Mouse (Mus musculus) kidney, postnatal 0 days (tissue): ENCODE measurements around the gene Cfap99. TPM values are rescaled to one million over a fixed set of nuclear protein-coding genes. Genes with fewer than 3 reads are reported as not detected.

ENCODE experiments used
- ATAC-seq: fragments of 200-750 bp; cut with Nextera tagmentation; replicated peaks from 2 replicates; pipeline ENCODE4 v1.8.0; 2017; ENCODE audit warnings: low read depth, moderate number of reproducible peaks, moderate TSS enrichment, moderate library complexity; ENCODE audit not compliant: low FRiP score
- DNase-seq: peaks from one replicate; pipeline ENCODE4 v3.0.0-alpha.2; 2016; ENCODE audit warnings: low spot score
- H3K27ac ChIP-seq: fragments of 300-500 bp; sonication (generic); 2 replicates; pipeline ENCODE4 v1.5.1; 2014; ENCODE audit warnings: mild to moderate bottlenecking
- H3K27me3 ChIP-seq: fragments of 300-500 bp; sonication (generic); 2 replicates; pipeline ENCODE4 v1.6.1; 2014; ENCODE audit warnings: low read length, mixed read lengths; ENCODE audit not compliant: insufficient read depth
- H3K36me3 ChIP-seq: fragments of 300-500 bp; sonication (generic); 2 replicates; pipeline ENCODE4 v1.6.1; 2014; ENCODE audit warnings: low read length, mixed read lengths; ENCODE audit not compliant: insufficient read depth
- H3K4me1 ChIP-seq: fragments of 300-500 bp; sonication (generic); replicated peaks from 2 replicates; pipeline ENCODE4 v1.6.1; 2014; ENCODE audit warnings: antibody characterized with exemption, low read length, mixed read lengths; ENCODE audit not compliant: insufficient read depth
- H3K4me2 ChIP-seq: fragments of 300-500 bp; sonication (generic); 2 replicates; pipeline ENCODE4 v1.6.1; 2014; ENCODE audit warnings: mild to moderate bottlenecking, low read length, moderate library complexity, mixed read lengths
- H3K4me3 ChIP-seq: fragments of 300-500 bp; sonication (generic); replicated peaks from 2 replicates; pipeline ENCODE4 v1.5.1; 2014; ENCODE audit warnings: low read depth, low read length
- H3K9ac ChIP-seq: fragments of 300-500 bp; sonication (generic); 2 replicates; pipeline ENCODE4 v1.6.1; 2014; ENCODE audit warnings: low read depth, low read length
- H3K9me3 ChIP-seq: fragments of 300-500 bp; sonication (generic); replicated peaks from 2 replicates; pipeline ENCODE4 v1.6.1; 2016; ENCODE audit warnings: low read length, inconsistent platforms, mixed read lengths
- CTCF ChIP-seq: IDR thresholded peaks from 2 replicates; pipeline ENCODE4 v1.5.1; 2016; ENCODE audit warnings: antibody characterized with exemption, low read depth, mild to moderate bottlenecking, moderate library complexity
- WGBS: fragments of 180-500 bp; shearing (Covaris S2); extraction: QIAGEN DNeasy Blood & Tissue Kit; methylation state at CpG from one replicate; pipeline ENCODE4 v1.1.7; 2014; 5-methylcytosine and 5-hydroxymethylcytosine counted together
- polyA plus RNA-seq: library from polyadenylated mRNA; unstranded; fragments of >200 nt; fragmentation: Nextera tagmentation; extraction: Ambion mirVana; gene quantifications from 2 replicates; pipeline ENCODE4 v1.2.1, GENCODE M21; 2015

Cfap99 gene
- polyA plus RNA-seq, 1 experiment from 2014 or later: not detected

DNA sequence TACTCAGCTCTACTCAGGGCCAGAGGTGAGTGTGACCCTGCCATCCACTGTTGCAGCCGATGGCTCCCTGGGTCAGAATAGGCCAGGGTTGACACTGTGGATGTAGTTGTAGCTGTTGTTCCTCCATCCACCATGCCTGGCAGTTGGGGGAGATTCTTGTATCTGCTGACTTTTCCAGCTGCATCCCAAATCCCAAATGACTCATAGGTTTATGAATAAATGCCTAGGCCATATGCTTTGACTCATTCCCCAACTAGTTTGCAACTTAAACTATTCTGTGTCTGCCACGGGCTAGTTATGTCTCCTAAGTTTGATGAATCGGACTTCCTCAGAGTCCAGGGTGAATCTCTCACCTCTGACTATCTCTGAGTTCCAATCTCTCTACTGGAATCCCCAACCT lies 71.9 kb downstream of the Cfap99 start:
- DNase-seq (no peak), ATAC-seq (no peak)
- TF ChIP-seq CTCF: no peak
- Histone ChIP-seq H3K9ac (no peak overlapping the region), H3K9me3 (no peaks in the 10 kb centered on the region), H3K27ac (no peak overlapping the region), H3K4me1 (no peaks in the 10 kb centered on the region), H3K4me3 (no peak overlapping the region), H3K4me2 (no peak overlapping the region), H3K36me3 (peaks cover 17% of the 10 kb centered on the region), H3K27me3 (no peaks in the 10 kb centered on the region)
- WGBS: 92% methylated on average over 3 of the region's 3 CpGs

DNA sequence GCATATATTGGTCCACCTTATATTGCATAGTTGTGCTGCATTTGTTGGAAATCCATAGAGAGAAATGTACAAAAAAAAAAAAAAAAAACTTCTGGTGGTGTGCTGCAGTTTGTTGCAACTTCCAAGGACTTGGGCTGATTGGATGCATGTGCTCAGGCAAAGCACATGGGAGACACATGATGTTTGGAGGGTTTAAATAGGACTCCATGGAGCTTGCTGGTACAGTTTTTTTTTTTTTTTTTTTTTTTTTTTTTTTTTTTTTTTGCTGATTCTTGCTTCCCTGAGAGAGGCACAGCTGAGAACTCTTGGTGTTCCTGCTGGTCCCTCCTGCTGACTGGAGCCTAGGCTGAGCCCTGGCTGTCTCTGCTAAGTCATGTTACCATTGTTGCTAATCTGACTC lies 74.7 kb downstream of the Cfap99 start:
- Histone ChIP-seq H3K9ac (no peak overlapping the region), H3K4me2 (no peak overlapping the region), H3K27ac (no peak overlapping the region), H3K36me3 (peaks cover 10% of the 10 kb centered on the region), H3K9me3 (no peaks in the 10 kb centered on the region), H3K4me1 (no peaks in the 10 kb centered on the region), H3K4me3 (no peak overlapping the region), H3K27me3 (no peaks in the 10 kb centered on the region)
- no peak for TF ChIP-seq CTCF
- ATAC-seq (no peak), DNase-seq (no peak)

GRCm38 (mm10) chr5:34368551-34369290 lies 80.3 kb downstream of the Cfap99 start:
- Histone ChIP-seq H3K9me3 (no peaks in the 10 kb centered on the region), H3K4me1 (peaks cover 10% of the 10 kb centered on the region; the same call in 1 of the 2 replicates), H3K9ac (peak overlapping the region; percentile 61), H3K4me2 (peak overlapping the region; percentile 75), H3K36me3 (no peaks in the 10 kb centered on the region), H3K27me3 (no peaks in the 10 kb centered on the region), H3K4me3 (peak overlapping the region; percentile 82), H3K27ac (peak overlapping the region; percentile 76)
- ATAC-seq: no peak
- 69% methylated on average over 7 of the region's 7 CpGs for whole genome bisulfite sequencing
- no peak for TF ChIP-seq CTCF
- DNase-seq: no peak

DNA sequence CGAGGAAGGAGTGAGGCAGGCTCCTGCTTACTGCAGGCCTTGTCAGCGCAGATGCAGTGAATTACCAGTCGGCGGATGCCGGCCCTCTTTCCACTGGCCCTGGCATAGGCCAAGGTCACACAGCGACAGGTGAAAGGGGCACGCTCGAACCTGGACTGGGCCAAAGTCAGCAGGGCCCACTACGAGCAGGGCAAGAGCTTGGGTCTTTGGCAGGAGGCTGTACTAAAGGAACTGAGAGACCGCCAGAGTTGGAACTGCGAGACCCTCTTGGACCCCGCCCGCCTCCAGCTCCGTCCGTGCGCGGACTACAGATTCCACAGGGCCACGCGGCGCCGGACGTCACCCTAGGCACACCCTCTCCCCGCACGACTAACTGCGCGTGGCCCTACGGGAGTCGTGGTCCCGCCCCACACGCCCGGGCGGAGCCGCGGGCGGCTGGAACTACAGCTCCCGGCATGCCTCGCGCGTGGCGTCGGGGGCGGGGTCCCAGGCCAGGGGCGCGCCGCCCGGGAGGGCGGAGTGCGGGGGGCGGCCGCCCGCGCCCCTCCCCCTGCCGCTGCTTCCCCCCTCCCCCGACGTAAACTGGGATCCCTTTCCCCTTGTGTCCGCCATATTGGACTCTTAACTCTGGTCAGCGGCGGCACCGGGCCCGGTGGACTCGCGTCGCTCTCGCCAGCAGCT lies 81.1 kb downstream of the Cfap99 start, which contains the start of gene Fam193a:
Fam193a (plus strand) TSS at position 593 of the 681 bp plus-strand sequence.
- peak within 1 kb of the TSS; percentile 75 for H3K4me2 ChIP-seq
- H3K4me3 ChIP-seq: peak within 1 kb of the TSS; percentile 82
- peak; percentile 98 for ATAC-seq
- H3K27me3 ChIP-seq: no peaks in the 10 kb centered on the region
- H3K9ac ChIP-seq: peak within 1 kb of the TSS; percentile 98
- no peaks in the 10 kb centered on the region for H3K9me3 ChIP-seq
- H3K27ac ChIP-seq: peak within 1 kb of the TSS; percentile 83
- H3K4me1 ChIP-seq: peaks cover 10% of the 10 kb centered on the region; the same call in 1 of the 2 replicates
- under 1% methylated on average over 55 of the region's 64 CpGs for WGBS
- peak; percentile 98 for DNase-seq
- TF ChIP-seq CTCF: no peak
- no peaks in the 10 kb centered on the region for H3K36me3 ChIP-seq

GRCm38 (mm10) chr5:34370022-34370823 lies 81.8 kb downstream of the Cfap99 start:
- no peak for TF ChIP-seq CTCF

DNA sequence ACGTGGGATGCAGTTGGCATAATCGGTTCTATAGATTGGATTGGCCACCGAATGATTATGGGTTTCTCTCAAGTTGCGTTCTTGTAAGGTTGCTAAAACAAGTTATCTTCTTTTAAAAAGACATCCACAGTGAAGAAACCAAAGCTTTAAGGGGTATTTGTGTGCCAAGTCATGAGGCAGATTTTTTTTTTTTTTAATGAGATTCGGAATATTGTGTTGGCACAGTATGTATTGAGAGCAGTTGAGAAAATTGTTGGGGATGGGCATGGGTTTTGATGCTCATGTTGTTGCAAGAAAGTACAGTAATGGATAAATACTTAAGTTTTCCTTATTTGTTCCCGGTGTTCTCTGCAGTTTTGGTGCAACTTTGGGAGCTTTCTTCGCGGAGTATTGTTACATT lies 82.4 kb downstream of the Cfap99 start:
- WGBS: 24% methylated on average over 8 of the region's 8 CpGs
- peak overlapping the region; percentile 82 for H3K4me3 ChIP-seq
- H3K36me3 ChIP-seq: no peaks in the 10 kb centered on the region
- ATAC-seq (no peak), DNase-seq (no peak)
- H3K27ac ChIP-seq: no peak overlapping the region
- no peak for TF ChIP-seq CTCF
- H3K4me2 ChIP-seq: peak overlapping the region; percentile 72
- H3K9me3 ChIP-seq: no peaks in the 10 kb centered on the region
- no peaks in the 10 kb centered on the region for H3K27me3 ChIP-seq
- peak overlapping the region; percentile 98 for H3K9ac ChIP-seq
- peaks cover 10% of the 10 kb centered on the region; the same call in 1 of the 2 replicates for H3K4me1 ChIP-seq

More at GRCm38 (mm10) chr5:34370022-34370823, 81.8 kb downstream of the Cfap99 start:
- H3K36me3 ChIP-seq: no peaks in the 10 kb centered on the region
- peak overlapping the region; percentile 72 for H3K4me2 ChIP-seq
- no peaks in the 10 kb centered on the region for H3K9me3 ChIP-seq
- peak overlapping the region; percentile 82 for H3K4me3 ChIP-seq
- H3K4me1 ChIP-seq: peaks cover 10% of the 10 kb centered on the region; the same call in 1 of the 2 replicates
- peak overlapping the region; percentile 83 for H3K27ac ChIP-seq
- H3K27me3 ChIP-seq: no peaks in the 10 kb centered on the region
- peak; percentile 39 for DNase-seq
- H3K9ac ChIP-seq: peak overlapping the region; percentile 98
- 2% methylated on average over 87 of the region's 114 CpGs for WGBS
- ATAC-seq: 0 out of 2 replicates have a peak, but pooled peaks have one; percentile 1
